Mouse (Mus musculus) stomach, postnatal 0 days (tissue): ENCODE data around the gene Rpl35a. TPM values are rescaled to one million over a fixed set of nuclear protein-coding genes. Genes with fewer than 3 reads are reported as not detected.
A peak's percentile ranks its signal among the peaks of the same experiment; 100 is the strongest.

Experiments
- ATAC-seq: fragments of 200-750 bp; cut with Nextera tagmentation; 2 replicates; pipeline ENCODE4 v1.8.0; 2017; ENCODE audit not compliant: low FRiP score, low TSS enrichment
- DNase-seq: peaks from one replicate; pipeline ENCODE4 v3.0.0-alpha.2; 2016; ENCODE audit warnings: low spot score
- H3K27ac ChIP-seq: fragments of 300-500 bp; sonication (generic); replicated peaks from 2 replicates; pipeline ENCODE4 v1.5.1; 2014; ENCODE audit warnings: mild to moderate bottlenecking, control low read depth
- H3K27me3 ChIP-seq: fragments of 300-500 bp; sonication (generic); 2 replicates; pipeline ENCODE4 v1.6.1; 2014; ENCODE audit warnings: low read length; ENCODE audit not compliant: control insufficient read depth, insufficient read depth
- H3K36me3 ChIP-seq: fragments of 300-500 bp; sonication (generic); 2 replicates; pipeline ENCODE4 v1.6.1; 2014; ENCODE audit warnings: low read length, mixed read lengths; ENCODE audit not compliant: control insufficient read depth, insufficient read depth
- H3K4me1 ChIP-seq: fragments of 300-500 bp; sonication (generic); replicated peaks from 2 replicates; pipeline ENCODE4 v1.6.1; 2014; ENCODE audit warnings: antibody characterized with exemption; ENCODE audit not compliant: control insufficient read depth, insufficient read depth
- H3K4me2 ChIP-seq: fragments of 300-500 bp; sonication (generic); replicated peaks from 2 replicates; pipeline ENCODE4 v1.6.1; 2014; ENCODE audit warnings: low read depth, mild to moderate bottlenecking, control low read depth, moderate library complexity
- H3K4me3 ChIP-seq: fragments of 300-500 bp; sonication (generic); 2 replicates; pipeline ENCODE4 v1.5.1; 2014; ENCODE audit warnings: low read depth, low read length, control low read depth
- H3K9ac ChIP-seq: fragments of 300-500 bp; sonication (generic); 2 replicates; pipeline ENCODE4 v1.6.1; 2014; ENCODE audit warnings: mild to moderate bottlenecking, low read length, control low read depth, mixed read lengths
- H3K9me3 ChIP-seq: fragments of 300-500 bp; sonication (generic); 2 replicates; pipeline ENCODE4 v1.6.1; 2016; ENCODE audit warnings: low read length; ENCODE audit not compliant: control insufficient read depth
- CTCF ChIP-seq: IDR thresholded peaks from 2 replicates; pipeline ENCODE4 v1.5.1; 2016; ENCODE audit warnings: antibody characterized with exemption, low read depth, mild to moderate bottlenecking, moderate library complexity
- EP300 ChIP-seq: optimal IDR thresholded peaks from 2 replicates; pipeline ENCODE3; 2016; ENCODE audit warnings: antibody characterized with exemption
- WGBS: fragments of 180-500 bp; shearing (Covaris S2); extraction: QIAGEN DNeasy Blood & Tissue Kit; methylation state at CpG from one replicate; pipeline ENCODE4 v1.1.7; 2014; 5-methylcytosine and 5-hydroxymethylcytosine counted together
- polyA plus RNA-seq: library from polyadenylated mRNA; unstranded; fragments of >200 nt; fragmentation: Nextera tagmentation; extraction: Ambion mirVana; gene quantifications from 2 replicates; pipeline ENCODE4 v1.2.1, GENCODE M21; 2015

Rpl35a gene
- polyA plus RNA-seq, result 779 and 827 TPM in 2 replicates

- Histone ChIP-seq H3K9ac (peak within 1 kb of the TSS; percentile 78), H3K4me1 (peaks cover 6% of the 10 kb centered on the region), H3K4me2 (peak within 1 kb of the TSS; percentile 73), H3K27me3 (no peaks in the 10 kb centered on the region), H3K36me3 (0 out of 2 replicates have a peak, but pooled peaks cover 10% of the 10 kb centered on the region), H3K27ac (peak within 1 kb of the TSS; percentile 90), H3K4me3 (peak within 1 kb of the TSS; percentile 77), H3K9me3 (no peaks in the 10 kb centered on the region)
- DNase-seq (peak; percentile 90), ATAC-seq (peak; percentile 92)
- TF ChIP-seq CTCF, result no peak
- TF ChIP-seq EP300, result peak; percentile 89
- WGBS, result under 1% methylated on average over 47 of the region's 47 CpGs
Observed at GRCm38 (mm10) chr16:33056095-33056785, at the start of gene Rpl35a, which contains the start of gene Iqcg. Rpl35a (plus strand) TSS chr16:33056453. Iqcg (minus strand) TSS chr16:33056218.

- Histone ChIP-seq H3K9me3 (no peaks in the 10 kb centered on the region), H3K27ac (no peak overlapping the region), H3K4me2 (no peak overlapping the region), H3K4me3 (no peak overlapping the region), H3K4me1 (no peaks in the 10 kb centered on the region), H3K27me3 (no peaks in the 10 kb centered on the region), H3K36me3 (peaks cover 14% of the 10 kb centered on the region), H3K9ac (no peak overlapping the region)
- TF ChIP-seq CTCF (no peak), EP300 (no peak)
- ATAC-seq (0 out of 2 replicates have a peak, but pooled peaks have one; percentile 17), DNase-seq (no peak)
- WGBS, result 81% methylated on average over 7 of the region's 7 CpGs
Observed at GRCm38 (mm10) chr16:33006888-33007287, 49.4 kb upstream of the Rpl35a start.

- Histone ChIP-seq H3K4me2 (no peak overlapping the region), H3K4me3 (no peak overlapping the region), H3K27me3 (no peaks in the 10 kb centered on the region), H3K4me1 (no peaks in the 10 kb centered on the region), H3K27ac (no peak overlapping the region), H3K9me3 (no peaks in the 10 kb centered on the region), H3K9ac (no peak overlapping the region), H3K36me3 (peaks cover 17% of the 10 kb centered on the region)
- no peak for DNase-seq
- 91% methylated on average over 7 of the region's 7 CpGs for WGBS
- TF ChIP-seq CTCF (no peak), EP300 (no peak)
- no peak for ATAC-seq
Observed at GRCm38 (mm10) chr16:33007436-33007835, 48.8 kb upstream of the Rpl35a start.

- no peak overlapping the region for H3K27ac ChIP-seq
- no peak for DNase-seq
- no peak for ATAC-seq
- no peak overlapping the region for H3K4me3 ChIP-seq
- H3K27me3 ChIP-seq, result no peaks in the 10 kb centered on the region
- peaks cover 28% of the 10 kb centered on the region for H3K36me3 ChIP-seq
- H3K9ac ChIP-seq, result no peak overlapping the region
- H3K4me2 ChIP-seq, result no peak overlapping the region
- WGBS, result 88% methylated on average over 6 of the region's 6 CpGs
- no peak for TF ChIP-seq EP300
- no peak for TF ChIP-seq CTCF
- H3K4me1 ChIP-seq, result no peaks in the 10 kb centered on the region
- H3K9me3 ChIP-seq, result no peaks in the 10 kb centered on the region
Observed at GRCm38 (mm10) chr16:33010166-33010565, 46.1 kb upstream of the Rpl35a start.

GRCm38 (mm10) chr16:33013801-33014200 is 42.5 kb upstream of the Rpl35a start:
- no peak overlapping the region for H3K4me2 ChIP-seq
- peaks cover 26% of the 10 kb centered on the region for H3K36me3 ChIP-seq
- no peak overlapping the region for H3K27ac ChIP-seq
- no peak for ATAC-seq
- H3K9ac ChIP-seq, result no peak overlapping the region
- no peak overlapping the region for H3K4me3 ChIP-seq
- TF ChIP-seq EP300, result no peak
- no peaks in the 10 kb centered on the region for H3K27me3 ChIP-seq
- no peaks in the 10 kb centered on the region for H3K4me1 ChIP-seq
- no peak for DNase-seq
- H3K9me3 ChIP-seq, result no peaks in the 10 kb centered on the region
- 86% methylated on average over 5 of the region's 5 CpGs for WGBS

GRCm38 (mm10) chr16:33014921-33015320 is 41.3 kb upstream of the Rpl35a start:
- Histone ChIP-seq H3K9me3 (no peaks in the 10 kb centered on the region), H3K9ac (no peak overlapping the region), H3K4me3 (no peak overlapping the region), H3K27ac (no peak overlapping the region), H3K4me2 (no peak overlapping the region), H3K36me3 (peaks cover 18% of the 10 kb centered on the region), H3K4me1 (no peaks in the 10 kb centered on the region), H3K27me3 (no peaks in the 10 kb centered on the region)
- no peak for ATAC-seq
- DNase-seq, result no peak
- WGBS, result 85% methylated on average over 1 of the region's 1 CpGs
- no peak for TF ChIP-seq CTCF
- no peak for TF ChIP-seq EP300
